Mouse (Mus musculus): ENCODE data around the gene Adamts9. TPM values are rescaled to one million over a fixed set of nuclear protein-coding genes. Genes with fewer than 3 reads are reported as not detected.

The Adamts9 gene
- polyA plus RNA-seq, 1 experiment, result 6.7 TPM

- 85% methylated on average over 6 of the region's 6 CpGs for WGBS
- no peak overlapping the region for H3K27ac ChIP-seq (ENCODE audit: insufficient read depth, low read depth, low read length)
- TF ChIP-seq POLR2A (IDR thresholded peaks at IDR 0.05; ENCODE audit: low read depth, low read length) (no peak), CTCF (conservative IDR thresholded peaks at IDR 0.05; ENCODE audit: insufficient read depth, insufficient read length, low read depth, low read length) (0 out of 2 replicates have a peak, but pooled peaks have one; percentile 28)
- H3K4me3 ChIP-seq (ENCODE audit: insufficient read depth, low read depth, low read length), result no peak overlapping the region
- no peaks in the 10 kb centered on the region for H3K36me3 ChIP-seq (ENCODE audit: control insufficient read depth, insufficient read depth, low read length)
- peak; percentile 16 for DNase-seq
- no peaks in the 10 kb centered on the region for H3K4me1 ChIP-seq (ENCODE audit: control insufficient read depth, insufficient read depth, low read length)
- H3K27me3 ChIP-seq (replicated peaks; ENCODE audit: control insufficient read depth, insufficient read depth, low read length), result no peaks in the 10 kb centered on the region
Observed at GRCm38 (mm10) chr6:92947337-92948042, 4.2 kb upstream of the Adamts9 start.

- WGBS, result 63% methylated on average over 7 of the region's 7 CpGs
- no peak overlapping the region for H3K4me3 ChIP-seq (ENCODE audit: insufficient read depth, low read depth, low read length)
- no peak for TF ChIP-seq CTCF (conservative IDR thresholded peaks at IDR 0.05; ENCODE audit: insufficient read depth, insufficient read length, low read depth, low read length)
- TF ChIP-seq POLR2A (IDR thresholded peaks at IDR 0.05; ENCODE audit: low read depth, low read length), result no peak
Observed at GRCm38 (mm10) chr6:92944711-92945110, 1.4 kb upstream of the Adamts9 start.

GRCm38 (mm10) chr6:92944048-92944685 is 875 bp upstream of the Adamts9 start:
- Histone ChIP-seq H3K27ac (ENCODE audit: insufficient read depth, low read depth, low read length) (peak overlapping the region; percentile 51), H3K4me1 (ENCODE audit: control insufficient read depth, insufficient read depth, low read length) (no peaks in the 10 kb centered on the region), H3K27me3 (replicated peaks; ENCODE audit: control insufficient read depth, insufficient read depth, low read length) (no peaks in the 10 kb centered on the region), H3K36me3 (ENCODE audit: control insufficient read depth, insufficient read depth, low read length) (no peaks in the 10 kb centered on the region), H3K4me3 (ENCODE audit: insufficient read depth, low read depth, low read length) (peak overlapping the region; percentile 67)
- WGBS, result 18% methylated on average over 14 of the region's 14 CpGs
- TF ChIP-seq CTCF (conservative IDR thresholded peaks at IDR 0.05; ENCODE audit: insufficient read depth, insufficient read length, low read depth, low read length), result no peak
- no peak for TF ChIP-seq POLR2A (IDR thresholded peaks at IDR 0.05; ENCODE audit: low read depth, low read length)
- peak; percentile 38 for DNase-seq

More at GRCm38 (mm10) chr6:92944711-92945110, 1.4 kb upstream of the Adamts9 start:
- Histone ChIP-seq H3K36me3 (ENCODE audit: control insufficient read depth, insufficient read depth, low read length) (no peaks in the 10 kb centered on the region), H3K4me1 (ENCODE audit: control insufficient read depth, insufficient read depth, low read length) (no peaks in the 10 kb centered on the region), H3K27me3 (replicated peaks; ENCODE audit: control insufficient read depth, insufficient read depth, low read length) (no peaks in the 10 kb centered on the region), H3K27ac (ENCODE audit: insufficient read depth, low read depth, low read length) (0 out of 2 replicates have a peak overlapping the region, but pooled peaks have one; percentile 8)
- peak; percentile 25 for DNase-seq

GRCm38 (mm10) chr6:92941756-92942420 is 1.4 kb downstream of the Adamts9 start:
- DNase-seq, result peak; percentile 69
- Histone ChIP-seq H3K4me3 (ENCODE audit: insufficient read depth, low read depth, low read length) (peak overlapping the region; percentile 73), H3K27ac (ENCODE audit: insufficient read depth, low read depth, low read length) (peak overlapping the region; percentile 77), H3K36me3 (ENCODE audit: control insufficient read depth, insufficient read depth, low read length) (no peaks in the 10 kb centered on the region), H3K4me1 (ENCODE audit: control insufficient read depth, insufficient read depth, low read length) (no peaks in the 10 kb centered on the region), H3K27me3 (replicated peaks; ENCODE audit: control insufficient read depth, insufficient read depth, low read length) (no peaks in the 10 kb centered on the region)
- TF ChIP-seq POLR2A (IDR thresholded peaks at IDR 0.05; ENCODE audit: low read depth, low read length), result no peak
- no peak for TF ChIP-seq CTCF (conservative IDR thresholded peaks at IDR 0.05; ENCODE audit: insufficient read depth, insufficient read length, low read depth, low read length)
- WGBS, result under 1% methylated on average over 30 of the region's 30 CpGs

GRCm38 (mm10) chr6:92941281-92941731 is 2.0 kb downstream of the Adamts9 start:
- H3K4me1 ChIP-seq (ENCODE audit: control insufficient read depth, insufficient read depth, low read length), result no peaks in the 10 kb centered on the region
- H3K36me3 ChIP-seq (ENCODE audit: control insufficient read depth, insufficient read depth, low read length), result no peaks in the 10 kb centered on the region
- TF ChIP-seq POLR2A (IDR thresholded peaks at IDR 0.05; ENCODE audit: low read depth, low read length) (peak; percentile 63), CTCF (conservative IDR thresholded peaks at IDR 0.05; ENCODE audit: insufficient read depth, insufficient read length, low read depth, low read length) (peak; percentile 55)
- peak; percentile 97 for DNase-seq
- H3K27me3 ChIP-seq (replicated peaks; ENCODE audit: control insufficient read depth, insufficient read depth, low read length), result no peaks in the 10 kb centered on the region
- WGBS, result under 1% methylated on average over 21 of the region's 21 CpGs
- peak overlapping the region; percentile 73 for H3K4me3 ChIP-seq (ENCODE audit: insufficient read depth, low read depth, low read length)
- peak overlapping the region; percentile 77 for H3K27ac ChIP-seq (ENCODE audit: insufficient read depth, low read depth, low read length)

GRCm38 (mm10) chr6:92940191-92941131 is 2.8 kb downstream of the Adamts9 start:
- H3K36me3 ChIP-seq (ENCODE audit: control insufficient read depth, insufficient read depth, low read length), result no peaks in the 10 kb centered on the region
- H3K4me3 ChIP-seq (ENCODE audit: insufficient read depth, low read depth, low read length), result peak overlapping the region; percentile 73
- H3K4me1 ChIP-seq (ENCODE audit: control insufficient read depth, insufficient read depth, low read length), result no peaks in the 10 kb centered on the region
- H3K27me3 ChIP-seq (replicated peaks; ENCODE audit: control insufficient read depth, insufficient read depth, low read length), result no peaks in the 10 kb centered on the region
- TF ChIP-seq CTCF (conservative IDR thresholded peaks at IDR 0.05; ENCODE audit: insufficient read depth, insufficient read length, low read depth, low read length) (no peak), POLR2A (IDR thresholded peaks at IDR 0.05; ENCODE audit: low read depth, low read length) (no peak)
- peak overlapping the region; percentile 78 for H3K27ac ChIP-seq (ENCODE audit: insufficient read depth, low read depth, low read length)
- peak; percentile 76 for DNase-seq
- WGBS, result 4% methylated on average over 37 of the region's 37 CpGs
